Mouse (Mus musculus) inflammation-experienced regulatory T-cells (primary cell): ENCODE results near the gene Uhmk1. TPM values are rescaled to one million over a fixed set of nuclear protein-coding genes. Genes with fewer than 3 reads are reported as not detected.

Experiments used
- polyA plus RNA-seq, 2 experiments: library from polyadenylated mRNA; unstranded; fragments of 100-300 nt; shearing (Covaris generic); gene quantifications; one replicate each; pipeline ENCODE4 v1.2.1; 2017

The Uhmk1 gene
- polyA plus RNA-seq = 10 to 100 TPM; 27.6 to 42.2 TPM

DNA sequence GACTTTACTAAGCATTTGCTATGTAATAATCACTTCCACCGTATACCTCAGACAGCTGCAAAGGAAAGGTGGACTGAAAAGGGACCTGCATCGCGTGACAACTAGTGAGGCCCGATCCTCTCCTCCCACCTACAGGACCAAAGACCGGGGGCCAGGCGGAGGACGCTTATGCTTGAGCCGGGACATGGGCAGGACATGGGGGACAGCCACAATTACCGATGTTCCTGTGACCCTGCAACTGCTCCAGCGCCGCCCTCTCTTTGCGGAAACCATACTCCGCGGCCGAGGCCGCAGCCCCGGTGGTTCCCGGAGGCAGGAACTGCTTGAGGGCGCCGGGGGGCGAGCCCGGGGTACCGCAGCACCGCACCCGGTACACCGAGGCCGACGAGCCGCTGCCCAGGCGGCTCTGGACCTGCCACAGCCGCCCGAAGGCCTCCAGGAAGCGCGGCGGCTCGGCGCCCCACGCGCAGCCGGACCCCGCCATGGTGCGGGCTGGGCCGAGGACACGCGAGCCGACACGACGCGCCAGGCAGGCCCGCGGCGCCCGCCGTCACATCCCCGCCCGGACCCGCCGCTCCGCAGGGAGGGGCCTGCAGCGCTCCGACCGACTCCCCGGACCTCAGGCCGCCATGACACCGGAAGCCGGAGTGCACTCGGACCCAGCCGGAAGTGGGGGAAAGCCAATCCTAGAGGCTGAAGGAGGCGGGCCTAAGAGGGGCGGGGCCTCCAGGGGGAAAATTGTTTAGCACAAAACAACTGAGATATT lies at the start of gene Uhmk1:
Gene Uhmk1, minus strand, starts transcription at position 641 of the 766 bp plus-strand sequence.

DNA sequence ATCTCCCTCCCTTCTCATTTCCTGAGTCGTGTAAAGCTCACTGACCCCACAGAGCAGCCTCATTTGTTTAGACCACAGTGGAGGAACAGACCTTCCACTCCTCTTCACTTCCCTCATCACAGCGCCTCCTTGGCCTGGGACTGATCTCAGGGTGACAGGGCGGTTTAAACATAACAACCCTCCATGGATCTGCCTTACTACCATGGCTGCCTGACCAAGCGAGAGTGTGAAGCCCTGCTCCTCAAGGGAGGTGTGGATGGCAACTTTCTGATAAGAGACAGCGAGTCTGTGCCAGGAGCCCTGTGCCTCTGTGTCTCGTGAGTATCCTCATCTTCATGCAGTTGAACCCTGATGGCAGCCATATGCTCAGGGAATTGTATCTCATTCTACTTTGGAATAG lies 17.5 kb upstream of the Uhmk1 start, which contains the start of gene Sh2d1b2:
Gene Sh2d1b2, plus strand, starts transcription at position 62 of the 400 bp plus-strand sequence.

DNA sequence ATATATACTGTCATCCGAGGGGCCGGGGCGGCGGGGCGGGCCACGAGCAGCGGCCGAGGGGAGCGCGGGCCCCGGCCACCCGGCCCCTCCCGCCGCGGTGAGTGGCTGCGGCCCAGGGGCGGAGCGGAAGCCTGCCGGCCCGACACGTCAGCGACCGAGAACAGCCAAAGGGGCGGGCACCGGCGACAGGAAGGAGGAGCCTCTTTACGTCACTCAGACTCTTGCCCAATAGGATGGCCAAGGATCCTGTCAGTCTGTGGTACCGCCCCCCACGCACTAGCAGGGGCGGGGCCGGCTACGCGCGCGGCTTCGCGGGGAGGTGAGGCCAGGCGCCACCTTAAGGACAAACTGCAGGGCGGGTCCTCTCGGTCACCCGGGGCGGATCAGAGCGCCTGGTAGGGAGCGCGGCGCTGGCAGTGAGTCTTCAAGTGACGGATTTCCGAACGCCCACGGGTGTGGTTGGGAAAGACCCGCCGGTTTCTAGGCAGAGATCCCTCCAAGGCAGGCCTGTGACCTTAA lies 40.3 kb downstream of the Uhmk1 start, which contains the start of gene Uap1:
Gene Uap1, minus strand, starts transcription at position 144 of the 519 bp plus-strand sequence.

Other genes starting within 250 kb of the Uhmk1 start
- 1 to 10 TPM; 5.2 to 6.6 TPM for gene Hsd17b7, start 246.2 kb downstream of the Uhmk1 start, polyA plus RNA-seq
- under 1 TPM; 0.17 to 0.37 TPM for gene Ddr2, start 104.6 kb downstream of the Uhmk1 start, polyA plus RNA-seq
- 10 to 100 TPM; 33.9 to 57.8 TPM for gene Uap1, start 40.4 kb downstream of the Uhmk1 start, polyA plus RNA-seq
- not detected for gene Sh2d1b2, start 17.4 kb upstream of the Uhmk1 start, polyA plus RNA-seq
- not detected for gene Sh2d1b1, start 61.9 kb upstream of the Uhmk1 start, polyA plus RNA-seq
- under 1 TPM in 1 of 2 experiments, not detected in 1; 0.23 TPM for gene Gm7694, start 90.9 kb upstream of the Uhmk1 start, polyA plus RNA-seq
- 1 to 10 TPM in 1 of 2 experiments, under 1 TPM in 1; 0.20 to 1.0 TPM for gene Spata46, start 93.4 kb upstream of the Uhmk1 start, polyA plus RNA-seq